Mouse (Mus musculus) heart, postnatal 0 days (tissue): Measurements from ENCODE around the gene Tm2d1. TPM values are rescaled to one million over a fixed set of nuclear protein-coding genes. Genes with fewer than 3 reads are reported as not detected.

Source experiments
- ATAC-seq: fragments of 200-750 bp; cut with Nextera tagmentation; 2 replicates; pipeline ENCODE4 v1.8.0; 2017; ENCODE audit warnings: low read depth, moderate number of reproducible peaks, moderate library complexity; ENCODE audit not compliant: insufficient read depth
- DNase-seq: peaks from one replicate; pipeline ENCODE4 v3.0.0-alpha.2; 2016; ENCODE audit warnings: low spot score
- H3K27ac ChIP-seq: fragments of 300-500 bp; sonication (generic); 2 replicates; pipeline ENCODE4 v1.5.1; 2014; ENCODE audit warnings: low read depth, mild to moderate bottlenecking
- H3K27me3 ChIP-seq: fragments of 300-500 bp; sonication (generic); 2 replicates; pipeline ENCODE4 v1.6.1; 2014; ENCODE audit warnings: low read length, mixed read lengths; ENCODE audit not compliant: control insufficient read depth, insufficient read depth
- H3K36me3 ChIP-seq: fragments of 300-500 bp; sonication (generic); replicated peaks from 2 replicates; pipeline ENCODE4 v1.6.1; 2014; ENCODE audit warnings: low read length, mixed read lengths; ENCODE audit not compliant: control insufficient read depth, insufficient read depth
- H3K4me1 ChIP-seq: fragments of 300-500 bp; sonication (generic); 2 replicates; pipeline ENCODE4 v1.6.1; 2014; ENCODE audit warnings: antibody characterized with exemption; ENCODE audit not compliant: control insufficient read depth, insufficient read depth
- H3K4me2 ChIP-seq: fragments of 300-500 bp; sonication (generic); 2 replicates; pipeline ENCODE4 v1.6.1; 2014; ENCODE audit warnings: low read depth, mild to moderate bottlenecking, low read length, moderate library complexity
- H3K4me3 ChIP-seq: fragments of 300-500 bp; sonication (generic); 2 replicates; pipeline ENCODE4 v1.5.1; 2014; ENCODE audit warnings: low read depth, low read length
- H3K9ac ChIP-seq: fragments of 300-500 bp; sonication (generic); replicated peaks from 2 replicates; pipeline ENCODE4 v1.6.1; 2014; ENCODE audit warnings: low read depth, low read length, mixed read lengths
- H3K9me3 ChIP-seq: fragments of 300-500 bp; sonication (generic); replicated peaks from 2 replicates; pipeline ENCODE4 v1.6.1; 2016; ENCODE audit warnings: low read length; ENCODE audit not compliant: control insufficient read depth
- CTCF ChIP-seq: IDR thresholded peaks from 2 replicates; pipeline ENCODE4 v1.5.1; 2016; ENCODE audit warnings: antibody characterized with exemption, control low read depth, low read depth
- EP300 ChIP-seq: IDR thresholded peaks from 2 replicates; pipeline ENCODE4 v1.6.1; 2016; ENCODE audit warnings: antibody characterized with exemption, low read depth
- WGBS: fragments of 180-500 bp; shearing (Covaris S2); extraction: QIAGEN DNeasy Blood & Tissue Kit; methylation state at CpG from one replicate; pipeline ENCODE4 v1.1.7; 2014; 5-methylcytosine and 5-hydroxymethylcytosine counted together
- polyA plus RNA-seq: library from polyadenylated mRNA; unstranded; fragments of >200 nt; fragmentation: Nextera tagmentation; extraction: Ambion mirVana; gene quantifications from 2 replicates; pipeline ENCODE4 v1.2.1, GENCODE M21; 2015
- total RNA-seq: library from RNA; depleted of rRNA; stranded (reverse); fragments of >200 nt; gene quantifications from 2 replicates; pipeline ENCODE4 v1.2.3, GENCODE M21; 2014; ENCODE audit warnings: low replicate concordance

The Tm2d1 gene
- total and polyA plus RNA-seq, 2 experiments from 2014 or later, result 59.4 to 129 TPM

- DNase-seq, result no peak
- no peak overlapping the region for H3K4me2 ChIP-seq
- no peak overlapping the region for H3K4me3 ChIP-seq
- no peak overlapping the region for H3K9ac ChIP-seq
- H3K27ac ChIP-seq, result no peak overlapping the region
- H3K9me3 ChIP-seq, result no peaks in the 10 kb centered on the region
- no peak for ATAC-seq
- WGBS, result 95% methylated on average over 2 of the region's 2 CpGs
- no peaks in the 10 kb centered on the region for H3K27me3 ChIP-seq
- peaks cover 20% of the 10 kb centered on the region for H3K36me3 ChIP-seq
- H3K4me1 ChIP-seq, result peaks cover 5% of the 10 kb centered on the region; the same call in 1 of the 2 replicates
- TF ChIP-seq CTCF (no peak), EP300 (no peak)
These were observed 6.2 kb downstream of the Tm2d1 start for GRCm38 (mm10) chr4:98376943-98377342.

- Histone ChIP-seq H3K27me3 (no peaks in the 10 kb centered on the region), H3K4me1 (peaks cover 4% of the 10 kb centered on the region; the same call in 1 of the 2 replicates), H3K4me2 (no peak overlapping the region), H3K27ac (no peak overlapping the region), H3K9ac (no peak overlapping the region), H3K36me3 (peaks cover 21% of the 10 kb centered on the region), H3K9me3 (no peaks in the 10 kb centered on the region), H3K4me3 (no peak overlapping the region)
- TF ChIP-seq EP300 (no peak), CTCF (peak; percentile 49)
- DNase-seq (no peak), ATAC-seq (no peak; the same call in 1 of the 2 replicates)
- 48% methylated on average over 4 of the region's 4 CpGs for WGBS
These were observed 7.7 kb downstream of the Tm2d1 start for GRCm38 (mm10) chr4:98375401-98375800.

- no peak for ATAC-seq
- no peak overlapping the region for H3K4me2 ChIP-seq
- H3K27ac ChIP-seq, result no peak overlapping the region
- no peak overlapping the region for H3K9ac ChIP-seq
- H3K9me3 ChIP-seq, result no peaks in the 10 kb centered on the region
- DNase-seq, result no peak
- WGBS, result 96% methylated on average over 9 of the region's 9 CpGs
- H3K36me3 ChIP-seq, result peaks cover 28% of the 10 kb centered on the region
- TF ChIP-seq CTCF (no peak), EP300 (no peak)
- H3K27me3 ChIP-seq, result no peaks in the 10 kb centered on the region
- no peak overlapping the region for H3K4me3 ChIP-seq
- H3K4me1 ChIP-seq, result no peaks in the 10 kb centered on the region
These were observed 24.9 kb downstream of the Tm2d1 start for GRCm38 (mm10) chr4:98358034-98358809.

GRCm38 (mm10) chr4:98348580-98348979 lies 34.5 kb downstream of the Tm2d1 start:
- H3K4me1 ChIP-seq, result no peaks in the 10 kb centered on the region
- H3K36me3 ChIP-seq, result no peaks in the 10 kb centered on the region
- no peak overlapping the region for H3K4me3 ChIP-seq
- H3K27me3 ChIP-seq, result no peaks in the 10 kb centered on the region
- DNase-seq, result no peak
- WGBS, result 62% methylated on average over 5 of the region's 5 CpGs
- no peak overlapping the region for H3K9ac ChIP-seq
- H3K9me3 ChIP-seq, result no peaks in the 10 kb centered on the region
- TF ChIP-seq EP300, result no peak
- TF ChIP-seq CTCF, result no peak
- H3K4me2 ChIP-seq, result no peak overlapping the region
- ATAC-seq, result no peak
- no peak overlapping the region for H3K27ac ChIP-seq

- 78% methylated on average over 10 of the region's 10 CpGs for WGBS
- Histone ChIP-seq H3K27me3 (no peaks in the 10 kb centered on the region), H3K36me3 (no peaks in the 10 kb centered on the region), H3K4me3 (no peak overlapping the region), H3K9ac (no peak overlapping the region), H3K9me3 (no peaks in the 10 kb centered on the region), H3K4me1 (no peaks in the 10 kb centered on the region), H3K4me2 (no peak overlapping the region), H3K27ac (no peak overlapping the region)
- no peak for TF ChIP-seq CTCF
- no peak for TF ChIP-seq EP300
- no peak for DNase-seq
- ATAC-seq, result no peak
These were observed 37.3 kb downstream of the Tm2d1 start for GRCm38 (mm10) chr4:98345783-98346182.
